Mouse (Mus musculus) 3T3-L1 (cell line): ENCODE data around the gene Tmcc1.
A peak's percentile ranks its signal among the peaks of the same experiment; 100 is the strongest.

Experiments used
- DNase-seq: peaks from one replicate; pipeline ENCODE4 v3.0.0-alpha.2; 2015; ENCODE audit warnings: low read depth, low spot score

Tmcc1 gene

GRCm38 (mm10) chr6:116147386-116147785 lies 45.9 kb downstream of the Tmcc1 start:
- no peak for DNase-seq

- DNase-seq: no peak
Observed at GRCm38 (mm10) chr6:116141696-116142095, 51.6 kb downstream of the Tmcc1 start.

DNA sequence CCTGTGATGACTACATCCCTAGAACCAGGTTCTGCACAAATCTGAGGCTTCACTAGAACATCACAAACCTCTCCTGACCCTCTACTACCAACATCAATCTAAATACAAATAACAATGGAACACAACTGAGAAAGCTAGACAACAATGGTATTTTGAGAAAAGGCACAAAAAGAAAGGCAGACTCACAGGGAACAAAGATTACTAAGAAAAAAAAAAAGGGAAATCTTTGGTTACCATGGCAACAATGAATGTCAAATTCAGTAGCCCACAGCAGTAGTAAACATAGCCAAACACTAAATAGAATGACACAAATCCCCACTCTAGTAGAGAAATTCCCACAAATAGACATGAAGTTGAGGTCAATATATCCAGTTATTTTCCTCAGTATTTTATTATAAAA lies 52.5 kb downstream of the Tmcc1 start:
- no peak for DNase-seq

- DNase-seq: peak; percentile 71
Observed at GRCm38 (mm10) chr6:116139143-116139856, 54.0 kb downstream of the Tmcc1 start.

GRCm38 (mm10) chr6:116135971-116136632 lies 57.2 kb downstream of the Tmcc1 start:
- peak; percentile 33 for DNase-seq

DNA sequence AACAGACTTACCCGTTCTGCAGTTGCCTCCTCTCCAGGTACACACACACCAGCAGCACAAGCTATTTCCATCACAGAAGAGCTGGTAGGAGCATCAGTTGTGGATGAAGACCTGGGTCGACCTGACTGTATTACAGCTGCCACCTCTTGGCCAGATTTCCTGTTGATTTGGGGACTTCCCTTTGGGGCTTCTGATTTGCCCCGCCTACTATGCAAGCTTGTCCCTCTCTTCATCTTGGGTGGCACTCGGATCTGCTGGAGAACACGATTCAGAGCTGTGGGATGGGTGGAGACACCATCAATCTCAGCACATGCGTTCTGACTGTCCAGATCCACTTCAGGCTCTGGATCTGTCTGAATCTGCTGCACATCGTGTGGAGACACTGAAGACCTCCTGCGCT lies 59.5 kb downstream of the Tmcc1 start:
- DNase-seq: no peak

GRCm38 (mm10) chr6:116131771-116132170 lies 61.5 kb downstream of the Tmcc1 start:
- DNase-seq: no peak

GRCm38 (mm10) chr6:116128710-116129109 lies 64.6 kb downstream of the Tmcc1 start:
- DNase-seq: peak; percentile 64

GRCm38 (mm10) chr6:116127918-116128443 lies 65.3 kb downstream of the Tmcc1 start:
- peak; percentile 49 for DNase-seq

- DNase-seq: no peak
Observed at GRCm38 (mm10) chr6:116126577-116126976, 66.7 kb downstream of the Tmcc1 start.

GRCm38 (mm10) chr6:116122881-116123280 lies 70.4 kb downstream of the Tmcc1 start:
- no peak for DNase-seq

DNA sequence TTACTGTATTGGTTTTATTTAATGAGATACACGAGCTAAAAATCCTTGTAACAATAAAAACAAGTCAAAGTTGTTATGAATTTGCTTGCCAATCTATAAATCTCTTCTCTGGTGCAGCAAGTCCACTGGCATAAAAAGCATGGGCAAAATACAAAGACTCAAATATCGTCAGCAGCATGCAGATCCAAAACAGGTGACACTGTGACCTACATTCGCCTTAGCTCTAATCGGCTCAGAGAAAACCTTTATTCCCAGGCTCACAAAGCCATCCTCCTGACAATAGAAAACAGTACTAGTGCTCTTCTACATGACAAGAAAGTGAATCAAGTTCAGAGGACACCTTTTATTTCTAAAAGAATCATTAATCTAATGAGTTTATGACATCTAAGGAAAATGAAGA lies 73.6 kb downstream of the Tmcc1 start:
- DNase-seq: no peak

GRCm38 (mm10) chr6:116116634-116117033 lies 76.7 kb downstream of the Tmcc1 start:
- peak; percentile 26 for DNase-seq

GRCm38 (mm10) chr6:116110588-116110987 lies 82.7 kb downstream of the Tmcc1 start:
- DNase-seq: no peak

DNA sequence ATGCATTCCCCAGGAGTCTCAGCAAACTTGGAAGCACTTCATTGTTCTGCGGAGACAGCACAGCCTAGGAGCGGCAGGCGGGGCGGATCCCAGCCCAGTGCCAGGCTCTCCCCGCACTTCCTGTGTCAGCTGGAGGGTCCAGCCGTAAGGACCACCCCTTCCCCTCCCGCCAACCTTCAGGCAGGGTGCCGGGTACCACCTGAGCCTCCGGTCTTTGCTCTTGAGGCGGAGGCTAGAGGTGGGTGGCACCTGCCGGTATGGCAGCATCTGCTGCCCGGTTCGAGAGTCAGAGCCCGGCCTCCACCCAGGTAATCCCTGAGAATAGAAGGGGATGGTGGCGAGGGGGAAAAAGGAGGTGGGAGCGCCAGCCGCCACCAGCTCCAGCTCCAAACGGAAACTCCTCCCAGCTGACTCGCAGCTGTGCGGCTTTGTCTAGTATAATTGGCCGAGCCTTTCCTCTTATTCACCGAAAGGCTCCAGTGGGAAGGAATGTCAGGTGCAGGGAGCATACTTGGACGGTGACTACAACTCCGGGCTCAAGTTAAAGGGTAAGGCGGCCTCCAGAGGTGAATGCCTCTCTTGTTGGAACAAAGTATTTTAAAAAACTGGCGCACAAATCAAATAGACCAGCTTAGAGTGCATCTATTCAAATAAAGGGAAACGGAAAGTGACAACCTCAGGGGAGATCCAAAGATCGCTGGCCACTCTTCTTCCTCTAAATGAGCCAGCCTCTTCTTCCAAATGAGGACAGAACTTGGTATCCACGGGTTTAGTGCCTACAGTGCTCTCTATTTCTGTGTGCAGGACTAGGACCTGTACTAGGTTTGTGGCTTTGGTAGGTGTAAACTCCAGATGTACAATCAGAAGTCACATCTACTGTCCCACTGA lies 85.6 kb downstream of the Tmcc1 start:
- DNase-seq: no peak

DNA sequence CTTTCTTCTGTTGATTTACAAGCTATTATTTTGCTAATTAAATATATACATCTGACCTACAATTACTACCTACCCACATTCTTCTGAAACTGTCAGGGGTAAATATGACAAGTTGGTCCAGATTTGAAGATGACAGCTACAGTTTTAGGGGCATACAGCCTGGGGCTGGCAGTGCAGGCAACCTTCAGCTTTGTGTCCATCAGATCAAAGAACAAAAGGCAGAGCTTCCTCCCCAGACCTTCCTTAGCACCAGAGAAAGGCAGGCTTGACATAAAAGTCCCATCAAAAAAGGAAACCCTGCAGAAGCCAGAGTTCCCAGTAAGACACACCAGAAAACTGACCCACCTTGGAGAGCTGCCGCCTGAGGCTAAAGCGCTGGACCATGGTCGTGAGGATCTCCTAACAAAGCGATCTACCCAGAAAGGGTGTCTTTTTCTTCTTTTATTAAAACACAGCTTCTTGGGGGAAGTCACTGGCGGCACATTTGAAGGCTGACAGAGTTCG lies 86.3 kb downstream of the Tmcc1 start:
- no peak for DNase-seq

- no peak for DNase-seq
Observed at GRCm38 (mm10) chr6:116097579-116097978, 95.7 kb downstream of the Tmcc1 start.

GRCm38 (mm10) chr6:116089402-116089801 lies 103.9 kb downstream of the Tmcc1 start:
- DNase-seq: peak; percentile 25

DNA sequence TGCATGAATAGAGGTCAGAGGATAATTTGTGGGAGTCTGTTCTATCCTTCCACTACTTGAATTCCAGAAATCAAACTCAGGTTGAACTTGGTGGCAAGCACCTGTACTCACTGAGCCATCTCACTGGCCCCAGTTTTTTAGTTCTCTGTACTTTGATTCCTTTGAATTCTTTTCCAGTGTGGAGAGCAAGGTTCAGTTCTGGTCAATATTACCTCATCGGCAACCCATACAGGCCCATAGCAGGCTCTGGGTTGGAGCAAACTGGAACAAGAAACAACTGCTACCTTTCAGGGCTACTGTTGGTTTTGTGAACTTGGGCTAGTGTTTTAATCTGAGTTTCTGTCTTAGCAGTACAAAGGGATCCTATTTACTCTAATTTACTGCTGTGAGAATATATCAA lies 107.2 kb downstream of the Tmcc1 start:
- no peak for DNase-seq

- no peak for DNase-seq
Observed at GRCm38 (mm10) chr6:116082239-116082638, 111.0 kb downstream of the Tmcc1 start.

- DNase-seq: no peak
Observed at GRCm38 (mm10) chr6:116081375-116081774, 111.9 kb downstream of the Tmcc1 start.

- DNase-seq: no peak
Observed at GRCm38 (mm10) chr6:116080756-116081155, 112.5 kb downstream of the Tmcc1 start.
